Mouse (Mus musculus): ENCODE data around the gene Gpr22. TPM values are rescaled to one million over a fixed set of nuclear protein-coding genes. Genes with fewer than 3 reads are reported as not detected.

Gpr22 gene
- total RNA-seq, 2 experiments from 2014 or later: 7.6 to 9.4 TPM

DNA sequence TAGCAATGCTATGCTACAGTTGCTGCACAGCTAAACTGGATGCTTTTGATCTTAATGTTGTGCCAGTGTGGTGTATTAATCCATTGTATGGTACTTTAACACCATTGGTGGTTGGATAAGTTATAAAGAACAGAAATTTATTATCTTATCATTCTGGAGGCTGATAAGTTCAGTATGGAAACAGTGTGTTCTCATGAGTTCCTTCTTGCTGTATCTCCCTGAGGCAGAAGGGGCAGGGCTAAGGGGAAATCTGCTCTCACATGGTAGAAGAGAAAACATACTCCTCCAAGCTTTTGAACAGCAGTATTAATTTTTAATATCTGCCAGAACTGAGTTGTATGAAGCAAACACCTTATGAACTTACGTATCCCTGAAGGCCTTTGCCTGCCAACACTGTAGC is 20.5 kb downstream of the Gpr22 start:
- no peak for DNase-seq (ENCODE audit: low spot score in 2 of 2)

DNA sequence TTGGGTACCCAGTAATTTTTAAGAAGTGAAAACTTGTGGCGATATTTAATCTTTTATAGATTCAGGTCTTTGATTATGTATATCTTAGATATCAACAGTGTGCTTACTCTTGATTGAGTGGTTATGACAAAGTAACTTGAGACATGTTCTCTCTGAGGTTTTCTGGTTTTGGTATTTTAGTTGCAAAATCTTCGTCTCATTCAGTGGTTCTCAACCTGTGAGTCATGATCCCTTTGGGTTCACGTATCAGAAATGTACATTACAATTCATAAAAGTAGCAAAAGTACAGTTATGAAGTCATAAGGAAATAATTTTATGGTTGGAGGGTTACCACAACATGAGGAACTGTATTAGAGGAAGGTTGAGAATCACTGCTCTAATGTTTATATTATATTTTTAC is 27.1 kb downstream of the Gpr22 start:
- DNase-seq (ENCODE audit: low spot score in 2 of 2): no peak

DNA sequence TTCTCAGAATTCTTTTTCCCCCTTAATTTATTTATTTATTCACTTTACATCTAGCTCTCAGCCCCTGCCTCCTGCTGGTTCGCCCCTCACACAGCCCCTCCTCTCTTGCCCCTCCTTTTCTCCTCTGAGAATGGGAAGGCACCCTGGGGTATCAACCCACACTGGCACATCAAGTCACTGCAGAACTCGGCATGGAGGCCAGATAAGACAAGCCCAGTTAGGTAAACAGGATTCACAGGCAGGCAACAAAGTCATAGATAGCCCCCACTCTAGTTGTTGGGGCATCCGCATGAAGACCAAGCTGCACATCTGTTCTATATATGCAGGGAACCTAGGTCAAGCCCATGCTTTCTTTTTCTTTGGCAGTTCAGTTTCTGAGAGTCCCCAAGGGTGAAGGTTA is 46.6 kb downstream of the Gpr22 start:
- no peak for DNase-seq (ENCODE audit: low spot score in 2 of 2)

DNA sequence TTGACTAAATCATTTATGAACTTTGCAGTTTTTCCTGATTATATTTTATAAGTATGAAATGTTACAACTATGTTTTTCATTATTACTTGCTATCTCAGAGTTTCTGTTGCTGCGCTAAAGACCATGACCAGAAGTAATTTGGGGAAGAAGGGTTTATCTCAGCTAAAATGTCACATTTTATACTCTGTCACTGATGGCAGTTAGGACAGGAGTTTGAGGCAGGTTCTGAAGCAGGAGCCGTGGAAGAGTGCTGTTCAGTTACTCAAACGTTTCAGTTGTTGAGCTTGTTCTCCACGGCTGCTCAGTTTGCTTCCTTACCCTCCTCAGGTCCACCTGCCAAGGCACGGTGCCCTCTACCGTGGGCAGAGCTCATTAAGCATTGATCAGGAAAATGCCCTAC is 47.7 kb downstream of the Gpr22 start:
- DNase-seq (ENCODE audit: low spot score in 2 of 2): no peak

Other genes with a start within 250 kb of the Gpr22 start
- 10 to 100 TPM; 20.9 to 21.8 TPM for gene Cbll1, start 214.3 kb downstream of the Gpr22 start, total RNA-seq (2021)
- gene Slc26a4, start 154.0 kb downstream of the Gpr22 start, total RNA-seq (2021): 1 to 10 TPM; 6.6 TPM
- 10 to 100 TPM; 32.5 to 33.0 TPM for gene Bcap29, start 79.3 kb downstream of the Gpr22 start, total RNA-seq (2021)
- gene Dus4l, start 59.1 kb downstream of the Gpr22 start, total RNA-seq (2021): 10 to 100 TPM; 11.8 to 12.7 TPM
- 10 to 100 TPM; 46.0 to 49.1 TPM for gene Cog5, start 59.1 kb downstream of the Gpr22 start, total RNA-seq (2021)
- 100 to 1,000 TPM; 140 to 148 TPM for gene Hbp1, start 236.6 kb upstream of the Gpr22 start, total RNA-seq (2021)

All from adrenal gland, postnatal 4 days (tissue).